ENCODE assay signal across 8 mouse cellular contexts in the genomic region with DNA sequence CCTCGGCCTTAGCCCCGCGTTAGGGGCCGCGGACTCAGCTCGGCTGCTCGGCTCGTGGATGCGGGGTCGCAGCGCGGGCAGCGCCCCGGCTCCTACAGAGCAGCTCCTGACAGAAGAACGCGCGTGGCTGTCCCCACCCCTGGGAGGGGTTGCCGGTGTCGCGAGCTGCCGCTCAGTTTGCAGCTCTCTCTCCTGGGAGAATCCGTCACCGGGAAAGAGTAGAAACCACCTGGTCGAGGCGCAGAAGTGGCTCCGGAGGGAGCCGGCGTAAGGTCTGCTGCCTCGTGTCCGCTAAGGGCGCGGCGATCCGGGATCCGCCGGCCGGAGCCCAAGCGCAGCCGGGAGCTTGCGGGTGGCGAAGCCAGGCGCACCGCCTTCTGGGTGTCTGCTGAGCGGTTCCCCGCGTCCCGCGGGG. TPM values are rescaled to one million over a fixed set of nuclear protein-coding genes. Genes with fewer than 3 reads are reported as not detected.
A peak's percentile ranks its signal among the peaks of the same experiment; 100 is the strongest.
DNase-seq lines count a peak whose midpoint lies in the region; ATAC-seq and TF ChIP-seq lines count a peak whose summit lies in the region.

No protein-coding gene starts in this region.

- peaks cover 60% of the 10 kb centered on the region for H3K27me3 ChIP-seq in E14TG2a.4 (ENCODE audit: insufficient read depth, low read length)
- H3K27me3 ChIP-seq in embryonic facial prominence, embryonic 15.5 days: peaks cover 9% of the 10 kb centered on the region; the same call in 1 of the 2 replicates
- H3K27me3 ChIP-seq in limb, embryonic 10.5 days (ENCODE audit: low read depth, poor library complexity, severe bottlenecking): peaks cover 41% of the 10 kb centered on the region
- no peaks in the 10 kb centered on the region for H3K27me3 ChIP-seq in midbrain, postnatal 0 days (ENCODE audit: insufficient read depth, low read length)

- H3K9me3 ChIP-seq in E14TG2a.4 (ENCODE audit: low read length): no peaks in the 10 kb centered on the region
- no peaks in the 10 kb centered on the region for H3K9me3 ChIP-seq in embryonic facial prominence, embryonic 15.5 days (replicated peaks)
- no peaks in the 10 kb centered on the region for H3K9me3 ChIP-seq in limb, embryonic 10.5 days (replicated peaks)
- no peaks in the 10 kb centered on the region for H3K9me3 ChIP-seq in midbrain, postnatal 0 days (ENCODE audit: low read length)

- peak overlapping the region; percentile 92 for H3K27ac ChIP-seq in embryonic facial prominence, embryonic 15.5 days (replicated peaks)
- peak overlapping the region; percentile 83 for H3K27ac ChIP-seq in limb, embryonic 10.5 days
- H3K27ac ChIP-seq in midbrain, postnatal 0 days (ENCODE audit: low read depth, low read length): peak overlapping the region; percentile 93

- peak overlapping the region; percentile 97 for H3K4me2 ChIP-seq in embryonic facial prominence, embryonic 15.5 days (replicated peaks)
- H3K4me2 ChIP-seq in midbrain, postnatal 0 days (ENCODE audit: low read depth, low read length, poor library complexity, severe bottlenecking): peak overlapping the region; percentile 96

- no peak for TF ChIP-seq CTCF in E14TG2a.4 (conservative IDR thresholded peaks at IDR 0.05; ENCODE audit: low read length)
- TF ChIP-seq CTCF in midbrain, postnatal 0 days (IDR thresholded peaks at IDR 0.05): no peak

- WGBS in embryonic facial prominence, embryonic 15.5 days: under 1% methylated on average over 48 of the region's 48 CpGs
- under 1% methylated on average over 48 of the region's 48 CpGs for WGBS in limb, embryonic 10.5 days
- 0% methylated on average over 48 of the region's 48 CpGs for WGBS in midbrain, postnatal 0 days

- H3K4me1 ChIP-seq in E14TG2a.4 (replicated peaks; ENCODE audit: low read depth, low read length): peaks cover 29% of the 10 kb centered on the region
- H3K4me1 ChIP-seq in embryonic facial prominence, embryonic 15.5 days: peaks cover 18% of the 10 kb centered on the region
- H3K4me1 ChIP-seq in limb, embryonic 10.5 days: peaks cover 32% of the 10 kb centered on the region
- peaks cover 17% of the 10 kb centered on the region for H3K4me1 ChIP-seq in midbrain, postnatal 0 days (ENCODE audit: insufficient read depth, low read length)

- DNase-seq in gastrocnemius, postnatal 4 days (ENCODE audit: low spot score in 2 of 2): peak; percentile 40 to 47
- no peak for DNase-seq in gastrocnemius, adult 8-10 months (ENCODE audit: low spot score in 2 of 2)
- peak; percentile 75 for DNase-seq in limb, embryonic 10.5 days (ENCODE audit: low spot score)
- peak; percentile 62 for DNase-seq in midbrain, postnatal 0 days (ENCODE audit: low spot score)
- no peak for DNase-seq in ovary, postnatal 36 days (ENCODE audit: low spot score)
- no peak for DNase-seq in frontal cortex, postnatal 10 days (ENCODE audit: low spot score in 2 of 2)

- peak overlapping the region; percentile 91 for H3K4me3 ChIP-seq in E14TG2a.4 (replicated peaks; ENCODE audit: low read length)
- H3K4me3 ChIP-seq in embryonic facial prominence, embryonic 15.5 days (replicated peaks): peak overlapping the region; percentile 74
- peak overlapping the region; percentile 74 for H3K4me3 ChIP-seq in limb, embryonic 10.5 days
- H3K4me3 ChIP-seq in midbrain, postnatal 0 days (ENCODE audit: low read depth, low read length): peak overlapping the region; percentile 87

- H3K36me3 ChIP-seq in E14TG2a.4 (ENCODE audit: insufficient read depth, low read length): no peaks in the 10 kb centered on the region
- peaks cover 4% of the 10 kb centered on the region; the same call in 1 of the 2 replicates for H3K36me3 ChIP-seq in embryonic facial prominence, embryonic 15.5 days
- H3K36me3 ChIP-seq in limb, embryonic 10.5 days: no peaks in the 10 kb centered on the region
- H3K36me3 ChIP-seq in midbrain, postnatal 0 days (ENCODE audit: insufficient read depth, low read length): no peaks in the 10 kb centered on the region

- peak; percentile 67 for ATAC-seq in embryonic facial prominence, embryonic 15.5 days (ENCODE audit: insufficient number of reproducible peaks, low FRiP score, low TSS enrichment, low read depth)
- peak; percentile 56 for ATAC-seq in midbrain, postnatal 0 days (ENCODE audit: low FRiP score)

- H3K9ac ChIP-seq in embryonic facial prominence, embryonic 15.5 days: peak overlapping the region; percentile 56
- peak overlapping the region; percentile 74 for H3K9ac ChIP-seq in midbrain, postnatal 0 days (replicated peaks; ENCODE audit: low read length, poor library complexity, severe bottlenecking)

RNA-seq across cellular contexts. Expression of gene Zdhhc14, which starts 0.4 kb away (rescaled TPM):
- total RNA-seq in gastrocnemius, postnatal 4 days (2021): 1 to 10 TPM; 4.8 to 5.1 TPM
- 1 to 10 TPM; 3.2 to 4.5 (median 3.7) TPM for total RNA-seq in gastrocnemius, adult 8-10 months (2022)
- 5.2 and 6.4 TPM in 2 replicates for polyA plus RNA-seq in embryonic facial prominence, embryonic 15.5 days (2015; fragmentation: Nextera tagmentation; extraction: Ambion mirVana)
- 0.66 and 0.77 TPM in 2 replicates for polyA plus RNA-seq in limb, embryonic 10.5 days (2016; fragmentation: Nextera tagmentation; extraction: Ambion mirVana)
- total RNA-seq in midbrain, postnatal 0 days (2014; rRNA removed): 18.3 and 19.5 TPM in 2 replicates
- polyA plus RNA-seq in midbrain, postnatal 0 days (2015; fragmentation: Nextera tagmentation; extraction: Ambion mirVana): 8.5 and 9.6 TPM in 2 replicates

RNA-seq across cellular contexts. Expression of gene Tmem242, which starts 52.7 kb away (rescaled TPM):
- 100 to 1,000 TPM; 120 to 128 TPM for total RNA-seq in gastrocnemius, postnatal 4 days (2021)
- total RNA-seq in gastrocnemius, adult 8-10 months (2022): 100 to 1,000 TPM; 154 to 168 (median 158) TPM
- polyA plus RNA-seq in embryonic facial prominence, embryonic 15.5 days (2015; fragmentation: Nextera tagmentation; extraction: Ambion mirVana): 115 and 119 TPM in 2 replicates
- 125 and 130 TPM in 2 replicates for polyA plus RNA-seq in limb, embryonic 10.5 days (2016; fragmentation: Nextera tagmentation; extraction: Ambion mirVana)
- total RNA-seq in midbrain, postnatal 0 days (2014; rRNA removed): 61.4 and 75.8 TPM in 2 replicates
- 123 and 129 TPM in 2 replicates for polyA plus RNA-seq in midbrain, postnatal 0 days (2015; fragmentation: Nextera tagmentation; extraction: Ambion mirVana)

Comparison
In these comparisons a context has a peak if more than half of its experiments do, and no peak if none do; other contexts are left out.
1. DNase-seq: peak in gastrocnemius, postnatal 4 days (2 of 2), limb, embryonic 10.5 days (single experiment) and midbrain, postnatal 0 days (single experiment); none in gastrocnemius, adult 8-10 months (0 of 2), ovary, postnatal 36 days (single experiment) and frontal cortex, postnatal 10 days (0 of 2).
2. Peak in every context shown above with its lines, with median percentiles within 50 percentile points of each other: H3K4me3 ChIP-seq and H3K27ac ChIP-seq.